Mouse (Mus musculus): ENCODE measurements around the gene Hmgb1. TPM values are rescaled to one million over a fixed set of nuclear protein-coding genes. Genes with fewer than 3 reads are reported as not detected.
A peak's percentile ranks its signal among the peaks of the same experiment; 100 is the strongest.
"Not testable (repeated sequence)": the region's sequence is repeated elsewhere in the genome, so short reads cannot be mapped to it uniquely, and the experiment has no call there.

The Hmgb1 gene
- total RNA-seq, 2 experiments from 2014 or later = 665 to 803 TPM

GRCm38 (mm10) chr5:149150882-149151281 lies 33.4 kb downstream of the Hmgb1 start:
- ATAC-seq (ENCODE audit: poor library complexity, severe bottlenecking) = no peak

- ATAC-seq (ENCODE audit: poor library complexity, severe bottlenecking) = no peak
Observed at GRCm38 (mm10) chr5:149147386-149148000, 36.8 kb downstream of the Hmgb1 start.

- 0 out of 2 replicates have a peak, but pooled peaks have one; percentile 21 for ATAC-seq (ENCODE audit: poor library complexity, severe bottlenecking)
Observed at GRCm38 (mm10) chr5:149146691-149147090, 37.6 kb downstream of the Hmgb1 start.

GRCm38 (mm10) chr5:149143766-149144375 lies 40.4 kb downstream of the Hmgb1 start:
- no peak for ATAC-seq (ENCODE audit: poor library complexity, severe bottlenecking)

- not testable (repeated sequence) for ATAC-seq (ENCODE audit: poor library complexity, severe bottlenecking)
Observed at GRCm38 (mm10) chr5:149141155-149141554, 43.1 kb downstream of the Hmgb1 start.

- no peak for ATAC-seq (ENCODE audit: poor library complexity, severe bottlenecking)
Observed at GRCm38 (mm10) chr5:149140336-149140735, 44.0 kb downstream of the Hmgb1 start.

GRCm38 (mm10) chr5:149138087-149138486 lies 46.2 kb downstream of the Hmgb1 start:
- ATAC-seq (ENCODE audit: poor library complexity, severe bottlenecking) = not testable (repeated sequence)

GRCm38 (mm10) chr5:149137447-149137846 lies 46.8 kb downstream of the Hmgb1 start:
- ATAC-seq (ENCODE audit: poor library complexity, severe bottlenecking) = no peak

- peak; percentile 45; the same call in 1 of the 2 replicates for ATAC-seq (ENCODE audit: poor library complexity, severe bottlenecking)
Observed at GRCm38 (mm10) chr5:149136933-149137365, 47.3 kb downstream of the Hmgb1 start.

- peak; percentile 21; the same call in 1 of the 2 replicates for ATAC-seq (ENCODE audit: poor library complexity, severe bottlenecking)
Observed at GRCm38 (mm10) chr5:149135455-149136354, 48.6 kb downstream of the Hmgb1 start.

- ATAC-seq (ENCODE audit: poor library complexity, severe bottlenecking) = no peak
Observed at GRCm38 (mm10) chr5:149134751-149135454, 49.4 kb downstream of the Hmgb1 start.

- ATAC-seq (ENCODE audit: poor library complexity, severe bottlenecking) = no peak
Observed at GRCm38 (mm10) chr5:149128473-149128872, 55.8 kb downstream of the Hmgb1 start.

GRCm38 (mm10) chr5:149123795-149124194 lies 60.5 kb downstream of the Hmgb1 start:
- ATAC-seq (ENCODE audit: poor library complexity, severe bottlenecking) = no peak

- no peak for ATAC-seq (ENCODE audit: poor library complexity, severe bottlenecking)
Observed at GRCm38 (mm10) chr5:149119341-149119881, 64.9 kb downstream of the Hmgb1 start.

GRCm38 (mm10) chr5:149117815-149118547 lies 66.3 kb downstream of the Hmgb1 start:
- ATAC-seq (ENCODE audit: poor library complexity, severe bottlenecking) = no peak

GRCm38 (mm10) chr5:149114587-149114986 lies 69.7 kb downstream of the Hmgb1 start:
- no peak for ATAC-seq (ENCODE audit: poor library complexity, severe bottlenecking)

GRCm38 (mm10) chr5:149114034-149114433 lies 70.3 kb downstream of the Hmgb1 start:
- ATAC-seq (ENCODE audit: poor library complexity, severe bottlenecking) = no peak

GRCm38 (mm10) chr5:149113439-149113838 lies 70.8 kb downstream of the Hmgb1 start:
- no peak for ATAC-seq (ENCODE audit: poor library complexity, severe bottlenecking)

GRCm38 (mm10) chr5:149112559-149112958 lies 71.7 kb downstream of the Hmgb1 start:
- ATAC-seq (ENCODE audit: poor library complexity, severe bottlenecking) = no peak

GRCm38 (mm10) chr5:149109220-149109619 lies 75.1 kb downstream of the Hmgb1 start:
- ATAC-seq (ENCODE audit: poor library complexity, severe bottlenecking) = no peak
